Mouse (Mus musculus) gastrocnemius, postnatal 4 days (tissue): ENCODE measurements at regions not wholly inside any gene's neighbourhood (a gene's known extent, or its start where the extent isn't known, plus 50 kb on each side); places are given as distances from the start of the nearest gene placed in this dataset.

Source experiments
- DNase-seq, 2 experiments: peaks; one replicate each; pipeline ENCODE4 v3.0.0; 2021 to 2022; ENCODE audit warnings: low spot score in 2 of 2, mixed read lengths in 2 of 2

DNA sequence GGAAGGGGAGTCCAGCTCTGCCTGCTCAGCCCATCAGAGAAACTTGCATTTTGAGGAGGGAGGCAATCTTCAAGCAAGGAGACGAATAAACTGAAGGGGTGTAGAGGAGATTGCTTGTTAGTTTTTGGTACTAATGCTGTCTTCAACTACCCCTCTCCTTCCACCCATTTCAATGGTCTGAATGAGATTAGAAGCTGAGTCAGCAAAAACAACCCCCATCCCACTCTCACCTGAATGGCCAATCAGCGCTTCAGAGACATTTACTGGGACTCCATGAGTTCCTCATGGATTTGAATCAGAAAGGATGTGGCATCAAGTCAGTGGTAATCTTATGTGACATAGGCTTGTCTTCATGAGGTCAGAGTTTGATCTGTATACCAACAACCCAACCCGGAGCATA lies 180.0 kb upstream of the Nlrp1b start:
- no peak for DNase-seq

DNA sequence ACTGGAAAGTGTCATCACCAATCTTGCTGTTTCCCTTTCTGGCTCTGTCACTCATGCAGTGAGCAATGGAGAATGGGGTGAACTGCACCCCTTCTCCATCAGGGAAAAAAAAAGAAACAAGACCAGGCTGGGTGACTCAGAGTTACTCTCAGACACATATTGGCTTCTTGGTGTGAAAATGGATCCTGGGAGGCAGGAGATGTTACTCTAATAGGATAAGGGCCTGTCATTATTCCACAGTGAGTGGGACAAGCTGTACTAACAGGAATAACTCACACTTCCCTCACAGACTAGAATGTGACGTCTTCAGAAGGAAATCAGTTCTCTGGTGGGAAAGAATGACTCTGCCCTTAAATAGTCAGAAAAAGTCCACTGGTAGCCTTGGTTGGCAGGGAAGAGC lies 181.4 kb upstream of the Nlrp1b start:
- no peak for DNase-seq

GRCm38 (mm10) chr11:71414403-71415140 lies 184.0 kb upstream of the Nlrp1b start:
- no peak for DNase-seq

GRCm38 (mm10) chr11:71415451-71415850 lies 184.9 kb upstream of the Nlrp1b start:
- DNase-seq = no peak

- DNase-seq = no peak
These were observed 191.8 kb upstream of the Nlrp1b start for GRCm38 (mm10) chr11:71422291-71422840.

- DNase-seq = no peak
These were observed 192.7 kb upstream of the Nlrp1b start for GRCm38 (mm10) chr11:71423242-71423641.

GRCm38 (mm10) chr11:71424879-71425278 lies 194.3 kb upstream of the Nlrp1b start:
- no peak for DNase-seq

DNA sequence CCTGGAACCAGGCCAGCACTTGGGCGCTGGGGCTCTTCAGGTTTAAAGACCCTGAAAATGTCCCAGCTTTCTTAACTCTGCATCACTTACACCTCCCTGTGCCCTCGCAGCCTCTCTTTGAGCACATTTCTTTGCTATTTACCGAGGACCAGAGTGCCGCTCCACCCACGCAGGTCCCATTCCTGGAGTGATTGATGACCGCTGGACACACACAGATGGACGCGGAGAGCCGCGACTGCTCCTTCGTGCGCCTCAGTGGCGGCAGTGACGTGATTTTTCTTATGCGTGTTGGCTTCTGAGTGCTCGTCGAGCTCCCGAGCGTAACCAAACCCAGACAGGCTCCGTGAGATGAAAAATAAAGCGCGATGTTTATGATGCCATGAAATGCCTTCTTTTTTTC lies 199.2 kb upstream of the Nlrp1b start:
- DNase-seq = no peak

DNA sequence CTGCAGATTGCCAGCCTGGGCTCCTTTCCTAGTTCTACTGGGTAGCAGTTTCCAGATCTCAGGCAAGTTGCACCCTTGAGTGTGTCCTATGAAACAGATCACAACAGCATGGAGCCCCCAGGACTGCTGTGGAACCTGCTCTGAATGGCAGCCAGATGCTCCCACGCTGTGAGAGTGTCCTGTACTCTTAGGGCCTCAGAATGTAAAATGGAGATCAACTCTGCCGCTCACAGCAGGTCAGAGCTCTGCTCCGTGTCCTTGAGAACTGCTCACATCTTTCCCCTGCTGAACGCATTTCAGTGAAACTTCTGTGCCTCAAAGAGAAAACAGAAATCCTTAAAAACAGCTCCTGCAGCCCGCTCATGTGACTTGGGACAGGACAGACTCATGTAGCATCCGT lies 203.7 kb upstream of the Nlrp1b start:
- DNase-seq = no peak

DNA sequence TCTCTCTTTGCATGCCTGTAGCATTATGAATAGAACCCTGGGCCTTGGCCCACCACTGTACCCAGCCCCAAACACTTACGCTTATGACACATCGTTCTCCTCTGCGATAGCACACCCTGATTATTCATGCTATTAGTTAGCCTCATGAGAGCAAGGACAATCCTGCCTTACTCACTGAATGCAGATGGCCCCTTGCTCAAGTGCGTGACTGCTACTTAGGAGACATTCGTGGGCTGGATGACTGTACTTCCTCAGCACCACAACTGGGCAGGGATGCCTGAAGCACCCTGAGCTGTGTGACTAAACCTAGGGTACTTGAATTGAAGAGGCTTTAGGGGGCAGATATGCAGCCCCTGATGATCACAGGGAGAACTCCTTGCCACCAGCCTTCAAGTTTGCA lies 204.4 kb upstream of the Nlrp1b start:
- DNase-seq = no peak

GRCm38 (mm10) chr11:71435745-71436144 lies 205.2 kb upstream of the Nlrp1b start:
- DNase-seq = no peak

DNA sequence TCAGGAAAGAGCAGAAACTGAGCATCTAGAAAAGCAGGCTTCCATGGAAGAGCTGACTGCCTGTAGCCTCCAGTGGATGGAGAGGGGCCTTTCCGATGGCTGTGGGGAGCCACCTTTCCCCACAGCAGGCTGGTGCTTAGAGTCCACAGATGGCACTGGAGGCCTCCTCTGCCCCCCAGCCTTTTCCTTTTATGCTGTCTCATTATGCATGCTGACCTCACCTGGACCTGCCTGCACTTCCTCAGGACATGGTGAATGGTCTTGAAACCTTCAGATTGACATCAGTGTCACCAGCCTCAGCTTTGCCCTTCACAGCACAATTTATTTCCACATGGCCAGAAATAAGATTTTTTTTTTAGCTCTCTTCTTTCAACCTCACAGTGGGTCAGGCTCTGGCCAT lies 205.8 kb upstream of the Nlrp1b start:
- DNase-seq = no peak

- no peak for DNase-seq
These were observed 206.3 kb upstream of the Nlrp1b start for GRCm38 (mm10) chr11:71436801-71437200.

DNA sequence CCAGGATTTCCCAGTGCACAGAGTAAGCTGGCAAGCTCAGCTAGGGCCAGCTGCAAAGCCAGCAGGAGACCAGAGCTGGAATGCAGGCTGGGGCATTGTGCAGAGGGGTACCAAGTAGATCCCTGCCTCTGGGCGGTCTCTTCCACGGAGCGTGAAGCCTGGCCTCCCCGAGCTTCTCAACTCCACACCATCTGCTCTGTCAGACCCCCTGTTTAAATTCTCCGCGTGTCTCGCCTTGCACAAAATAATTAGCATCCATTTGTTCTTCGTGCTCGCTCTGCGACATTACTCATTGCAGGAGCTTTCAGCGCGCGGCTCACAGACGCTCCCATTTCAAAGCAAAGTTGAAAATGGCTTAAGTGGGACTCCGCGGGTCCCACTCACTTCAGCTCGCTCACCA lies 209.3 kb upstream of the Nlrp1b start:
- no peak for DNase-seq

DNA sequence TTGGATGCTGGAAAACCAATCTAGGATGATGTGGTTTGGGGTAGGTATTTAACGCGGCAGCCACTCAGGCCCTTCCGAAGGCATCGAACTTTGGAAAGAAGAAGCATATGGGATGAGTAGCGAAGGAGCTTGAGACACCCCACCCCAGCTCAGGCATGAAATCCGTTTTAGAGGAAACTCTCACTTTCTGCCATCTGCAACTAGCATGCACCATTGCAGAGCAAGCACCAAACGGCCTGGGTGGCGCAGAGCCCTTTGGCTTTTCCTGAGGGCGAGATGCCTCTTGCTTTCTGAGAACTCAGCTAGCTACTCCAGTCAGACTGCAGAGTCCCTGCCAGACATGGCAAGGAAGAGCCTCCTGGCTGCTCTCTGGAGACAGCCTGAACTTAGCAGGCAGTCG lies 209.9 kb upstream of the Nlrp1b start:
- DNase-seq = no peak

GRCm38 (mm10) chr11:71444056-71444455 lies 213.5 kb upstream of the Nlrp1b start:
- DNase-seq = no peak

- DNase-seq = no peak
These were observed 216.1 kb upstream of the Nlrp1b start for GRCm38 (mm10) chr11:71446641-71447040.

DNA sequence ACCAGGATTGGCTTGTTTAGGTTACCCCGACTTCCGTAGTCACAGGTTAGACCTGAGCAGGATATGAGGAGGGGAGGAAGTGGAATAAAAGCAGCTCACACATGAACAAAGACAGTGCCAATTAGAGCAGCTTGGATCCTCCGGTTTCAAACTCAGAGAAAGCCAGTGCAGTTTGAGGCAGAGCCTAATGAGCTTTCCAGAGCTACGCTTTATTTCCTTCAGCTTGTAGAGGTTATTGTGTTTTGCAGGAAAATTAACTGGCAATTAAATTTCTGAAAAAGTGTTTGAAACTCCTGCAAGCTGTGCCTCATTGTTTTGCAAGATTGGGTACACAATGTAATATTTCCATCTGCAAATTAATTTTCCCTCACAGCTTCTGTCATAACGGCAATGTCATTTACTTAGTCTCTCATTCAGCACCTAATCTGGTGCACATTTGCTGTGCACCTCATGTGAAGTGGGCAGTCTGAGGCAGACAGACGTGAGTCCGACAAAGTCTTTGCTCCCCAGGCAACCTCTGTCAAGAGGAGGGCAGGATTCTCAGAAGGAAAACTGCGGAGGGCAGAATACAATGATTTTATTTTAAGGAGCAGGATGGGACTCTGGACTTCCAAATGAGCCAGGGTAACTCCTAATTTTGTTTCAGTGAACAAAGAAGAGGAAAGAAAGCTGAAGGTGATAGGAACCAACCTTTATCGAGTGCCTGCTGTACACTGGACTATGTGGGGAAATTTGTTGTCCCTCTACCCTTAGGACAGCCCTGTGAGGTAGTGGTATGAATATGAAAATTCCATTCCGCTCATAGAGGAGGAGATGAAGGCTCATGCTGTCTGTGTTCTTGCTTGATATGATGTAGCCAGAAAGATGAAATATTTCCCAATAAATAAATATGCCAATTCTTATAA lies 217.6 kb upstream of the Nlrp1b start:
- no peak for DNase-seq

- no peak for DNase-seq
These were observed 249.6 kb upstream of the Nlrp1b start for GRCm38 (mm10) chr11:71480094-71480493.

DNA sequence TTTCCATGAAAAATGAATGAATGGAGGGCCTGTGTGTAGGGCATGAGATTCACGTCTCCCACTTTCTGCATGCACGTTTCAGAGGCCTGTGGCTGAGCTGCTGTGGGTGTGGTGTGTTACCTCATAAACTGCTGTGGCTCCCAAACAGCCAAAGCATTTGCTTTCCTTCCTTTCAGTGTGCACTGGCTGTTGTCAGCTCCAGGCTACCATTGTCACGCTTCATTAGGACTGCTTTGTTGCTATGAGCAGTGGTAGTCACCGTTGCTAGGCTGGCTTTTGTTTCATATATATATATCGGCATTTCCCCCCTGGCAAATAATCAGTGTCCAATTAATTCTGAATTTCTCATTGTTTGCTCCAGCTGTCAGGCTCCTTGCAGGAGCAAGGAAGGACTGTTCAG lies 251.9 kb upstream of the Wscd1 start:
- no peak for DNase-seq

DNA sequence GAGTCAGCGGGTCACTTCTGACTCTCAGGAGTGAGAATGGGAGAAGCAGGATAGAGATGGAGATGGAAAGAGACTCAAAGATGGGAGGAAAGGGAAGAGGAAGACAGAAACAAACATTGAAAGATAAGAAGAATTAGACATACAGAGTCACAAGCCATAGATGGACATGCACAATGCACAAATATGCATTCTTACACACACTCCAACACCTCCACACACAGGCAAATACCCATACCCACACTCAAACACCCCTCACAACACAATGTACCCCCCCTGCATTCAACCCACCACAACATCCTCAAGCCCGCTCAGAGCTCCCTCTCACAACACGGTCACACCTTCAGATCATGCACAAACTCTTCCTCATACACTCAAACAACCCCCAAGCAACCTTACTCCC lies 251.4 kb upstream of the Wscd1 start:
- no peak for DNase-seq

- DNase-seq = no peak
These were observed 247.6 kb upstream of the Wscd1 start for GRCm38 (mm10) chr11:71502156-71502555.
